Mouse (Mus musculus) 416B (cell line): ENCODE measurements at regions not wholly inside any gene's neighbourhood (a gene's known extent, or its start where the extent isn't known, plus 50 kb on each side); places are given as distances from the start of the nearest gene placed in this dataset.

ENCODE experiments used
- DNase-seq: peaks from one replicate; pipeline ENCODE4 v3.0.0; 2011; ENCODE audit warnings: low read depth

GRCm38 (mm10) chr8:128296728-128297380 is 61.5 kb upstream of the Nrp1 start:
- no peak for DNase-seq

- peak; percentile 87 for DNase-seq
Measured at GRCm38 (mm10) chr8:128302322-128302721, 56.1 kb upstream of the Nrp1 start.
